Mouse (Mus musculus): Measurements from ENCODE around the gene Map7d1.
A peak's percentile ranks its signal among the peaks of the same experiment; 100 is the strongest.

Gene Map7d1

DNA sequence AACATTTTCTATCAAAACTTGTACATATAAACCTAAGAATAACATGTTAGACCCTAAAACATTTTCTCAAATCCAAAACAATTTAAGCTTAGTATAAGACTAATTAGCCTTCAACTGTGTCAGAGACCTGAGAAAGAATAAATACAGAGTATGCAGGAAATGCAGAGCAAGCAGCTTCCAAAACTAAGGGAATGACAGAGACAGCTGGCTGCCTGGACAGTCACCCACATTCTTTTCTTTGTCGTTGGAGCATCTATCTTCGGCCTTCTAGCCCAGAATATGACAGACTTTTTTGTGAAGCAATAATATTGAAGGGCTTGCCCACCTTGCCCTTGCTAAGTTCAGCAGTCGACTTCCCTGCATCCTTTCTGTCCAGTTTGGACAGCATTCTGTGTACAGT, 13.1 kb upstream of the Map7d1 start:
- DNase-seq (ENCODE audit: low spot score): no peak

- DNase-seq (ENCODE audit: low spot score): peak; percentile 99
Measured at GRCm38 (mm10) chr4:126262119-126262807, 6.1 kb upstream of the Map7d1 start, which contains the start of gene Trappc3. TSS of gene Trappc3 (plus strand) at chr4:126262325.

- no peak for DNase-seq (ENCODE audit: low spot score)
Measured at GRCm38 (mm10) chr4:126261675-126262074, 5.5 kb upstream of the Map7d1 start.

GRCm38 (mm10) chr4:126261266-126261665, 5.1 kb upstream of the Map7d1 start:
- no peak for DNase-seq (ENCODE audit: low spot score)

GRCm38 (mm10) chr4:126260520-126261201, 4.5 kb upstream of the Map7d1 start:
- peak; percentile 85 for DNase-seq (ENCODE audit: low spot score)

GRCm38 (mm10) chr4:126259523-126260160, 3.5 kb upstream of the Map7d1 start:
- peak; percentile 90 for DNase-seq (ENCODE audit: low spot score)

DNA sequence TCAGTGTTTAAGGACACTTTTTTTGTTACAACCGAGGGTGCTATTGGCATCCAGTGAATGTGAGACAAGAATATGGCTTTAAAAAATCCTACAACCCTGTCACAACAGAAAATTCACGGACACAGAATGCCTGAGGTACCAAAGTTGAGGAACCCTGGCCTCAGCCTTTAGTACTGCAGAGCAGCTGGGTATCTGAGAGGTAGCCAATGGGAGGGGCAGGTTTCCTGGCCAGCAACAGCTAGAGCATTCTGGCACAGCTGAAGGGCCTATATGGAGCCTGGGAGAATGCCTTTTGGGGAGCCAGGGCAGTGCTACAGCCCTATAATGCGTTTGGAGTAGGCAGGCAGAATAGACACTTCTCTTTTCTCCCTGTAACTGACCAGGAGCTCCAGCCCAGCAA, 2.9 kb upstream of the Map7d1 start:
- DNase-seq (ENCODE audit: low spot score): peak; percentile 23

DNA sequence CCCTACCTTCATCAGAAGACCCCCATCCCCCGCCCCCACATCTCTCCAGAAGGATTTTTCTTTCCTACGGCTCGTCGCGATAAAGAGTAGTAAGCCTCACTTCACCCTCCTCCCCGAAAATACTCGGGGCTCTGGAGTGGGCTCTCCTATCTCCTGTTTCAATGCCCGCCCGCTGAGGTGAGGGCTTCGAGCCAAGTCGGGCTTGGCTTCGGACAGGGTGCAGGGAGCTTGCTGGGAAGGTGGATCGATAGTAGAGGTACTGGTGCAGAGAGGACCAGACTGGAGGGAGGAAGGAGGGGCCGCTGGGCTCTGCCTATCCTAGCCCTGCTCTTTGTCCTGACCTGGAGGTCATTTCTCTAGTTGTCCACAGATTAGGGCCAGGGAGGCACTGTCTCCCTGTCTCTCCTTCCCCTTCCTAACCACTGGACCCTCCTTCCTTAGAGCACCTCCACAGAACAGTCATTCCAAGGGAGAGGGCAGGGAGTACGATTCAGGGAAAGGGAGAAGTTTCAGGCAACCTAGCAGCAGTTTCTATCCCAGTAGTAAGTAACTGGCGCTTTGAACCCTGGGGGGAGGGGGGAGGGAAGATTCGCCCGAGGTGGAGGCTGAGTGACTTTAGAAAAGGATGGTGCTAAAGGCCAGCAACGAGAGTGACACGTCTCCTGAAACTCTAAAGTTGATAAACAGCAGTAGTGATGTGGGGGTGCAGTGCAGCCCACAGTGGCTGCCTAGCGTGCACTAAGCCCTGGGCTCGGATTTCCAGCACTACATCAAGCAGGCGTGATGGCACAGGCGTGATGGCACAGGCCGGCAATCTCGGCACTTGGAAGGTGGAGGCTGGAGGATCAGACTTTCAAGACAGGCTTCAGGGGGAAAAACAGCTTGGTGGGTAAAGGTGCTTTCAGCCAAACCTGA, 1.1 kb upstream of the Map7d1 start:
- peak; percentile 84 for DNase-seq (ENCODE audit: low spot score)

DNA sequence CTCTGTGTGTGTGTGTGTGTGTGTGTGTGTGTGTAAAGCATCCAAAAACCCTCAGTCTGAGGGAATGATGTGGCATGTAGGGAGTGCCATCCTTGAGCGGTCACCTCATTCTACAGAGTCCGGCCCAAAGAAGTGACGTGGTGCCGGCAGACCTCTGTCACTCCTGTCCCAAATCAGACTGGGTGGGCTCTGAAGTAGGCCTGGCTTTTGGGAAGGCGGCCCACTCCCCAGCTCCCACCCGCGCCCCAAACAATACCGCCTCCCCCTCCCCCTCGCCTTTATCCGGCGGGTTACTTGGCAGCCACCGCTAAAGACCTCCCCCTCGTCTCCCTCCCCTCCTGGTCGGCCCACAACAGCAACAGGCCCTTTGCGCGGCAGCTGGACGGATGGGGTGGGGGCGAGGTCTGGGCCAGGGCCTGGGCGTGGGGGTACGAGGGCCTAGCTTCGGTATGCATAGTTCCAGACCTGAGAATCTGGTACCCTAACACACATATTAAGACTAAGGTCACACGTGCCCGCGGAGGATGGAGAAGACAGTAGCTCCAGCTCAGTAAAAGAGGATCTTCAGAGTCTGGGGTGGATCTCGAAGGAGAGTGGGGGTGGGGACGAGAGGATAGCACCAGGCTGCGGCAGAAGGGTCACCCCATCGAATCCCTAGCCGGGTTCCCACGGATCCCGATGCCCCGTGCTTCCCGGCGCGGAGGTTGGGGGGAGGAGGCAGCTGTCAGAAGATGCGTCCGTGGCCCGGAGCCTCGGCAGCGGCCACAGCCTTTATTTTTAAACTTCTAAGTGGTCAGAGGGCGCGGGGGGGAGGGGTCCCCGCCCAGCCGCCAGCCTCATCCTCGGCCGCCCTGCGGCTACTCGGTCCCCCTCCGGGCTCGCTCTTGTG, 786 bp downstream of the Map7d1 start:
- DNase-seq (ENCODE audit: low spot score): peak; percentile 75

GRCm38 (mm10) chr4:126254315-126255112, 1.6 kb downstream of the Map7d1 start:
- DNase-seq (ENCODE audit: low spot score): no peak

GRCm38 (mm10) chr4:126253637-126254272, 2.4 kb downstream of the Map7d1 start:
- no peak for DNase-seq (ENCODE audit: low spot score)

- no peak for DNase-seq (ENCODE audit: low spot score)
Measured at GRCm38 (mm10) chr4:126252411-126253237, 3.5 kb downstream of the Map7d1 start.

DNA sequence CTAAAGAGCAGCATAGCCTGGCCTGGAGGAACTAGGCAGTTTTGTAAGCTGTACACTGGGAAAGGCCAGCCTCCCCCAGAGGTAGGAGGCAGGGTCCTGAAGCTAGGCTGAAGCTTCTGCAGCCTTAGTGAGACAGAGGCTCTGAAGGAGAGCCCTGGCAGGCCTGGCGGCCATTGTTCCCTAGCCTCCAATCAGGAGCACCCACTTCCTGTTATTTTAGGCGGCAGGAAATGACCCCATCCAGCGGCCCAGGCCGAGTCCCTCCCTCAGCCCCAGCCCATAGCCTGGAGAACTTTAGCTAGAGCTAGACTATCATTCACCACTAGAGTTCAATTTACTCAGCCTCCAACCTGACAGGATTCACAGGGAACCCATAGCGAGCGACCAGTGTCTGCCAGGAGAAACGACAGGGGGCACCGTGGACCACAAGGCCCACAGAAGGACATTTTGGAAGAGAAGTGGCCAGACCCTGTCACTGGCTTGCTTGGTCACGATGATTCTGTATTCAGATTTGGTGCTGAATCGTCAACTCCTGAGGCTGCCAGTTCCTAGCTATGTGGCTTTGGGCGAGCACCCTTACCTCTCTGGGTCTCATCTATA, 4.4 kb downstream of the Map7d1 start:
- peak; percentile 36 for DNase-seq (ENCODE audit: low spot score)

GRCm38 (mm10) chr4:126250659-126251058, 5.5 kb downstream of the Map7d1 start:
- DNase-seq (ENCODE audit: low spot score): no peak

DNA sequence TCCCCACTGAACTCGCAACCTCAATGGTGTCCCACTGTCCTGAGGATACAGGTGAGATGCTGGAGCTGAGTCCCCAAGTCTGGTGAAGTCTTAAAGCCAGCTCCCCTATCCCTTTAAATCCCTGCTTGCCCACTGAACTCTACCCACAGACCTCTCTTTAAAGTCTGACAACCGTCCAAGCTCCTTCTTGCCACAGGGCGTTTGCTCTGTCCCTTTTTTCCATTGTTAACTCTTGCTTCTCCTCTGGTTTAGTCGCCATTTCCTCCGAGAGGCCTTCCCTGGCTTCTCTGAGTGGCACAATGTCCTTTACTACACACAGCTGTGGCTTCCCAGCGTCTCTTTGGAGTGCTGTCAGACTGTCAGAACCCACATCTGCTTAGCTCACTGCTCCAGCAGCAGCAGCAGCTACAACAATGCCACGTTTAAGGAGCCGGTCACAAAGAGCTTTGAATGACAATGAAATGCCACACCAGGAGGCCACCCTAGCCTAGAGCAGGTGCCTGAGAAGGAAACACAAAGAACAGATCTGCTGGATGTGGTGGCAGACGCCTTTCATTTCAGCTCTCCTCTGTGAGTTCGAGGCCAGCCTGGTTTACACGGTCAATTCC, 7.8 kb downstream of the Map7d1 start:
- DNase-seq (ENCODE audit: low spot score): peak; percentile 44

DNA sequence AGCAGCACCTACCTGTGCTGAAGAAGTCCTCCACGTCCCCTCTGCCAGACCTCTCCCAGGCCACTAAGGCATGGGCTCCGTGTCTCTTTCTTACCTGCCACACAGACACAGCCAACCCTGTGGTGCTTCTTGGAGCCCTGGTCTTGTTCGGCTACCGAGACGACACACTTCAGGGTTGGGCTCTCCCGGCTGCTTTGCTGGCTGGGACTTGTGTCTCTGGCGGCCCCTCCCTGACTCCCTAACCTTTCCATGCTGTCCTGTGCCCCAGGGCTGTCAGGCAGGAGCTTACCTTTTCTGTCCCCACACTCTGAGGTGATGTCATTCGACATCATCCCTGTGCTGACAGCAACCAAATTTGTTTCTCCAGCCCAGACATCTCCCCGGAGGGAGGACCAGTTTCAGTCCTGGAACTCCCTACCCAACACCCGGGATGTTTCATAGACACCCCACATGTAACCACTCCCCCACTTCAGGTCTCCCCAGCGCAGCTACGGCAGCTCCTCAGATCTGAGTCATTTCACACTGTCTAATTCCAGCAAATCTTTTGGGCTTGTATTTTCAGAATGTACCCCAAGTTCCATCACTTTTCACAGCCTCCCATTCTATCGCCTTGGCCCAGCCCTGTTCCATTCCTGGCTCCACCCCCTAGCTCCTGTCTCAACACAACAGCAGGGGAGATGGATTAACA, 9.8 kb downstream of the Map7d1 start:
- DNase-seq (ENCODE audit: low spot score): no peak

- DNase-seq (ENCODE audit: low spot score): no peak
Measured at GRCm38 (mm10) chr4:126242510-126242909, 13.6 kb downstream of the Map7d1 start.
